Mouse (Mus musculus) heart, embryonic 12.5 days (tissue): ENCODE measurements around the gene Olfr1057. TPM values are rescaled to one million over a fixed set of nuclear protein-coding genes. Genes with fewer than 3 reads are reported as not detected.

Experiments used
- polyA plus RNA-seq: library from polyadenylated mRNA; unstranded; fragments of >200 nt; fragmentation: Nextera tagmentation; extraction: Ambion mirVana; gene quantifications from 2 replicates; pipeline ENCODE4 v1.2.1, GENCODE M21; 2016

Gene Olfr1057
- polyA plus RNA-seq, 1 experiment from 2014 or later, result not detected

Other genes starting within 250 kb of the Olfr1057 start
- not detected in 2 replicates for gene Olfr1039, start 242.5 kb downstream of the Olfr1057 start, polyA plus RNA-seq
- not detected in 2 replicates for gene Olfr1040, start 231.7 kb downstream of the Olfr1057 start, polyA plus RNA-seq
- not detected in 2 replicates for gene Olfr1042, start 216.6 kb downstream of the Olfr1057 start, polyA plus RNA-seq
- not detected in 2 replicates for gene Olfr1043, start 210.9 kb downstream of the Olfr1057 start, polyA plus RNA-seq
- not detected in 2 replicates for gene Olfr1044, start 200.6 kb downstream of the Olfr1057 start, polyA plus RNA-seq
- gene Olfr52, start 192.7 kb downstream of the Olfr1057 start, polyA plus RNA-seq, result not detected in 2 replicates
- not detected in 2 replicates for gene Olfr1045, start 175.4 kb downstream of the Olfr1057 start, polyA plus RNA-seq
- not detected in 2 replicates for gene Olfr1046, start 159.1 kb downstream of the Olfr1057 start, polyA plus RNA-seq
- gene Olfr1047, start 147.0 kb downstream of the Olfr1057 start, polyA plus RNA-seq, result not detected in 2 replicates
- gene Olfr1048, start 138.1 kb downstream of the Olfr1057 start, polyA plus RNA-seq, result not detected in 2 replicates
- gene Olfr1049, start 120.1 kb downstream of the Olfr1057 start, polyA plus RNA-seq, result not detected in 2 replicates
- gene Olfr1051, start 99.3 kb downstream of the Olfr1057 start, polyA plus RNA-seq, result not detected in 2 replicates
- not detected in 2 replicates for gene Olfr1052, start 85.9 kb downstream of the Olfr1057 start, polyA plus RNA-seq
- gene Olfr1053, start 63.1 kb downstream of the Olfr1057 start, polyA plus RNA-seq, result not detected in 2 replicates
- not detected in 2 replicates for gene Olfr1054, start 43.0 kb downstream of the Olfr1057 start, polyA plus RNA-seq
- gene Olfr1055, start 28.1 kb downstream of the Olfr1057 start, polyA plus RNA-seq, result not detected in 2 replicates
- not detected in 2 replicates for gene Olfr1056, start 15.9 kb downstream of the Olfr1057 start, polyA plus RNA-seq
- not detected in 2 replicates for gene Olfr1058, start 10.2 kb upstream of the Olfr1057 start, polyA plus RNA-seq
- gene Olfr1061, start 35.7 kb upstream of the Olfr1057 start, polyA plus RNA-seq, result not detected in 2 replicates
- not detected in 2 replicates for gene Olfr1062, start 48.4 kb upstream of the Olfr1057 start, polyA plus RNA-seq
- gene Olfr1065, start 72.2 kb upstream of the Olfr1057 start, polyA plus RNA-seq, result not detected in 2 replicates
- gene Olfr1066, start 77.9 kb upstream of the Olfr1057 start, polyA plus RNA-seq, result not detected in 2 replicates
- not detected in 2 replicates for gene Olfr228, start 109.0 kb upstream of the Olfr1057 start, polyA plus RNA-seq
- not detected in 2 replicates for gene Olfr1076, start 130.1 kb upstream of the Olfr1057 start, polyA plus RNA-seq
- gene Olfr1079, start 164.1 kb upstream of the Olfr1057 start, polyA plus RNA-seq, result not detected in 2 replicates
- gene Olfr1080, start 179.8 kb upstream of the Olfr1057 start, polyA plus RNA-seq, result not detected in 2 replicates
- not detected in 2 replicates for gene Olfr1082, start 220.6 kb upstream of the Olfr1057 start, polyA plus RNA-seq